Comparison of ENCODE assay signal across 10 mouse cellular contexts in genomic region chr13:51103111-51103725, GRCm38 (mm10). TPM values are rescaled to one million over a fixed set of nuclear protein-coding genes. Genes with fewer than 3 reads are reported as not detected.
DNase-seq lines count a peak whose midpoint lies in the region; ATAC-seq and TF ChIP-seq lines count a peak whose summit lies in the region.
"Had no signal": no experiment of that assay in that cellular context is flagged by ENCODE, and none has a peak within 500 bp of the region (broad histone marks: within the 10 kb centered on the region; RNA-seq: fewer than 3 reads in every experiment).

No protein-coding gene starts in this region.

- H3K9me3 ChIP-seq in kidney, embryonic 15.5 days (replicated peaks): 0 out of 2 replicates have a peak, but pooled peaks cover 2% of the 10 kb centered on the region
- H3K9me3 ChIP-seq in embryonic facial prominence, embryonic 10.5 days: peaks cover 51% of the 10 kb centered on the region
- 0 out of 2 replicates have a peak, but pooled peaks cover 3% of the 10 kb centered on the region for H3K9me3 ChIP-seq in heart, postnatal 0 days (replicated peaks; ENCODE audit: control insufficient read depth, low read length)
- H3K9me3 ChIP-seq in midbrain, embryonic 13.5 days: 0 out of 2 replicates have a peak, but pooled peaks cover 5% of the 10 kb centered on the region

- 0 out of 2 replicates have a peak overlapping the region, but pooled peaks have one; percentile 17 for H3K9ac ChIP-seq in kidney, embryonic 15.5 days
- H3K9ac ChIP-seq in heart, postnatal 0 days (replicated peaks; ENCODE audit: low read depth, low read length): 0 out of 2 replicates have a peak overlapping the region, but pooled peaks have one; percentile 0
- H3K9ac ChIP-seq in midbrain, embryonic 13.5 days (replicated peaks): no peak overlapping the region

- no peak for DNase-seq in kidney, postnatal 25 days
- DNase-seq in embryonic facial prominence, embryonic 10.5 days (ENCODE audit: low spot score): no peak
- peak; percentile 10 for DNase-seq in heart, postnatal 0 days (ENCODE audit: low spot score)
- DNase-seq in ovary, postnatal 36 days (ENCODE audit: low spot score): no peak
- no peak for DNase-seq in frontal cortex, postnatal 36 days (ENCODE audit: low spot score in 2 of 2)
- DNase-seq in left cerebral cortex, postnatal 36 days (ENCODE audit: low spot score in 2 of 2): no peak
- DNase-seq: retina, postnatal 1 day had no signal

- 59% methylated on average over 9 of the region's 9 CpGs for WGBS in kidney, embryonic 15.5 days
- 95% methylated on average over 9 of the region's 9 CpGs for whole genome bisulfite sequencing in embryonic facial prominence, embryonic 10.5 days
- WGBS in heart, postnatal 0 days: 49% methylated on average over 9 of the region's 9 CpGs
- 95% methylated on average over 9 of the region's 9 CpGs for WGBS in midbrain, embryonic 13.5 days

- H3K4me1 ChIP-seq in kidney, embryonic 15.5 days: peaks cover 28% of the 10 kb centered on the region
- H3K4me1 ChIP-seq in embryonic facial prominence, embryonic 10.5 days: peaks cover 27% of the 10 kb centered on the region
- 0 out of 2 replicates have a peak, but pooled peaks cover 6% of the 10 kb centered on the region for H3K4me1 ChIP-seq in heart, postnatal 0 days (ENCODE audit: control insufficient read depth, insufficient read depth)
- H3K4me1 ChIP-seq in midbrain, embryonic 13.5 days (replicated peaks): peaks cover 29% of the 10 kb centered on the region

- TF ChIP-seq EP300 in heart, postnatal 0 days (IDR thresholded peaks at IDR 0.05; ENCODE audit: low read depth): no peak

- H3K36me3 ChIP-seq in kidney, embryonic 15.5 days: peaks cover 15% of the 10 kb centered on the region; the same call in 1 of the 2 replicates
- peaks cover 61% of the 10 kb centered on the region for H3K36me3 ChIP-seq in embryonic facial prominence, embryonic 10.5 days (replicated peaks)
- H3K36me3 ChIP-seq in heart, postnatal 0 days (replicated peaks; ENCODE audit: control insufficient read depth, insufficient read depth, low read length): 0 out of 2 replicates have a peak, but pooled peaks cover 4% of the 10 kb centered on the region
- H3K36me3 ChIP-seq in midbrain, embryonic 13.5 days: peaks cover 20% of the 10 kb centered on the region

- TF ChIP-seq CTCF in heart, postnatal 0 days (IDR thresholded peaks at IDR 0.05; ENCODE audit: low read depth): no peak

- peak overlapping the region; percentile 93 for H3K4me3 ChIP-seq in kidney, embryonic 15.5 days (replicated peaks)
- peak overlapping the region; percentile 90 for H3K4me3 ChIP-seq in embryonic facial prominence, embryonic 10.5 days
- H3K4me3 ChIP-seq in heart, postnatal 0 days (ENCODE audit: low read depth, low read length): no peak overlapping the region
- H3K4me3 ChIP-seq in midbrain, embryonic 13.5 days (replicated peaks): 0 out of 2 replicates have a peak overlapping the region, but pooled peaks have one; percentile 4

- intact Hi-C loops in left cerebral cortex, postnatal 36 days (cut with DNase I): loop anchor here (5.0 kb wide), 3 partner anchors 54 to 314 kb away; no protein-coding TSS in a partner anchor

- ATAC-seq in kidney, embryonic 15.5 days (replicated peaks; ENCODE audit: low FRiP score): no peak
- ATAC-seq in heart, postnatal 0 days (ENCODE audit: insufficient read depth, low read depth): no peak
- no peak for ATAC-seq in midbrain, embryonic 13.5 days

- peak overlapping the region; percentile 87 for H3K4me2 ChIP-seq in kidney, embryonic 15.5 days
- H3K4me2 ChIP-seq in heart, postnatal 0 days (ENCODE audit: low read depth, low read length): peak overlapping the region; percentile 14
- peak overlapping the region; percentile 80; the same call in 1 of the 2 replicates for H3K4me2 ChIP-seq in midbrain, embryonic 13.5 days (replicated peaks)

- H3K27ac ChIP-seq in kidney, embryonic 15.5 days: peak overlapping the region; percentile 58
- H3K27ac ChIP-seq in embryonic facial prominence, embryonic 10.5 days (replicated peaks): no peak overlapping the region
- H3K27ac ChIP-seq in heart, postnatal 0 days (ENCODE audit: low read depth): peak overlapping the region; percentile 87
- no peak overlapping the region for H3K27ac ChIP-seq in midbrain, embryonic 13.5 days
- H3K27ac ChIP-seq: macrophage had no signal

- H3K27me3 ChIP-seq in kidney, embryonic 15.5 days: no peaks in the 10 kb centered on the region
- no peaks in the 10 kb centered on the region for H3K27me3 ChIP-seq in embryonic facial prominence, embryonic 10.5 days (replicated peaks; ENCODE audit: low read depth, poor library complexity, severe bottlenecking)
- H3K27me3 ChIP-seq in heart, postnatal 0 days (ENCODE audit: control insufficient read depth, insufficient read depth, low read length): no peaks in the 10 kb centered on the region
- no peaks in the 10 kb centered on the region for H3K27me3 ChIP-seq in midbrain, embryonic 13.5 days

RNA-seq across cellular contexts. Expression of gene Spin1, which starts 2.5 kb away (rescaled TPM):
- 83.7 and 86.4 TPM in 2 replicates for polyA plus RNA-seq in kidney, embryonic 15.5 days (2015; fragmentation: Nextera tagmentation; extraction: Ambion mirVana)
- 94.5 and 105 TPM in 2 replicates for polyA plus RNA-seq in embryonic facial prominence, embryonic 10.5 days (2016; fragmentation: Nextera tagmentation; extraction: Ambion mirVana)
- total RNA-seq in heart, postnatal 0 days (2014; rRNA removed; ENCODE audit: low replicate concordance): 41.7 and 54.5 TPM in 2 replicates
- polyA plus RNA-seq in heart, postnatal 0 days (2015; fragmentation: Nextera tagmentation; extraction: Ambion mirVana): 31.3 TPM in 2 replicates
- 136 and 144 TPM in 2 replicates for polyA plus RNA-seq in midbrain, embryonic 13.5 days (2015; fragmentation: Nextera tagmentation; extraction: Ambion mirVana)
- 100 to 1,000 TPM; 168 to 171 TPM for total RNA-seq in left cerebral cortex, postnatal 36 days (2021)

Comparison
In these comparisons a context has a peak if more than half of its experiments do, and no peak if none do; other contexts are left out.
1. H3K27ac ChIP-seq: peak in kidney, embryonic 15.5 days (single experiment) and heart, postnatal 0 days (single experiment); none in embryonic facial prominence, embryonic 10.5 days (single experiment) and midbrain, embryonic 13.5 days (single experiment).
2. H3K4me2 ChIP-seq: peak in every context shown above with its lines; median percentile 87 in kidney, embryonic 15.5 days; 80 in midbrain, embryonic 13.5 days; 14 in heart, postnatal 0 days.